Mouse (Mus musculus): Measurements from ENCODE around the gene Cdk14. TPM values are rescaled to one million over a fixed set of nuclear protein-coding genes. Genes with fewer than 3 reads are reported as not detected.
"Not testable (repeated sequence)": the region's sequence is repeated elsewhere in the genome, so short reads cannot be mapped to it uniquely, and the experiment has no call there.

Gene Cdk14
- polyA plus RNA-seq, 1 experiment from 2014 or later = 6.9 TPM

DNA sequence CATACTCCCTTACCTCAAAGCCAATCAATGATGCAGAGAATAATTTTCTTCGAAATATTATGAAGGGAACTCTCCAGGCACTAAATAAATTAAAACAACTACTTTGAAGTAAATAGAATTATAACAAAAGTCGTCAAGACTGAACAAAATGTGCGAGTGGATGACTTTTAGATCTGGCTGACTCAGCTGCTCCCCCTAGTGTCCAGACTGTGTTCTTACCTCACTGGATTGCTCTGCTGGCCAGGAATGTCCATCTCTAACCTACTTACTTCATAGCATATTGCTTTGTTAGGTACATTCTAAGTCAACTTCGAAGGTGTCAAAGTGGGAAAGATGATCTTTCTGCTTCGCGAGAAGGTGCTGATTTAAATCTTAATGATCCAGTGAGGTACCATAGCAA, 501.7 kb downstream of the Cdk14 start:
- Histone ChIP-seq H3K4me2 (no peak overlapping the region), H3K4me1 (replicated peaks; ENCODE audit: control insufficient read depth, insufficient read depth, low read length) (no peaks in the 10 kb centered on the region), H3K9me3 (ENCODE audit: control insufficient read depth, low read length) (no peaks in the 10 kb centered on the region), H3K36me3 (ENCODE audit: control insufficient read depth, insufficient read depth, low read length) (no peaks in the 10 kb centered on the region), H3K4me3 (ENCODE audit: low read depth, low read length) (no peak overlapping the region), H3K27ac (ENCODE audit: low read depth, low read length) (no peak overlapping the region), H3K9ac (ENCODE audit: low read depth, low read length) (no peak overlapping the region), H3K27me3 (replicated peaks; ENCODE audit: control insufficient read depth, insufficient read depth, low read length) (no peaks in the 10 kb centered on the region)
- no peak for DNase-seq (ENCODE audit: low spot score)
- 10% methylated on average over 6 of the region's 6 CpGs for WGBS
- no peak for ATAC-seq (replicated peaks; ENCODE audit: low FRiP score)

DNA sequence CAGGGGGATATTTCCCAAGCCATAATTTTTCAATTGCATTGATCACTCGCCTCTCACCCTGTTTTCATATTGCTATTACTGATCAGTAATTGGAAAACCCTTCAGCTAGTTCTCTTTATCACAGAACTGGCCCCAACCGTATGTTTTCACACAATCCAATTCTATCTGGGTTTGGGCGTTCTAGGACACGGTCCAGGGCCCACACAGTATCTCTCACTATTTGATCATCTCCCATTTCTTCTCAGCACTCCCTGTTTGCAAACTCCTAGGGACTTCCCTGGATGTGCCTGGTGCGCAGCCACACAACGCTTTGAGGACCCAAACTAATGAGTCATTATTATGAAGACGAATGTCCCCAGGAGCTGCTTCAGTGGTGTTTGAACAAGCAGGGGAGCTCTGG, 502.4 kb downstream of the Cdk14 start:
- ATAC-seq (replicated peaks; ENCODE audit: low FRiP score) = no peak
- 83% methylated on average over 7 of the region's 7 CpGs for WGBS

DNA sequence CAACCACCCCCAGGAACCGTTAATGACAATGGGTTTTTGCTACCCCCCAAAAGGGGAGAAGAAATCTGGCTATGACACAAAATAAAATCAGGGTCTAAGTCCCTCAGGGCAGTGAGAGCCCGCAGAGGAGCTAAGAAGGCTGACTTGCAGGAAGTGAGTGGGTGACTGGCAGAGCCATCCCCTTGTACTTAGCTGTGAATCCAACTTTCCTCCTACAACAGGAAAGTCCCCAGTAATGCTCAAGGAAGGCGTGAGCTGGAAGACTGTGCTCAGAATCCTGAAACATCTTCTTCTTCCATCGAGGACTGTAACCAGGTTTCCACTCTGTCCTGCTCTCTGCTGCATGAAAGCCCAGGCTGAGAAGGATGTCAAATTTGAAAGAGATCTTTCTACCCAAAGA, 502.8 kb downstream of the Cdk14 start:
- H3K36me3 ChIP-seq (ENCODE audit: control insufficient read depth, insufficient read depth, low read length) = no peaks in the 10 kb centered on the region
- H3K27ac ChIP-seq (ENCODE audit: low read depth, low read length) = no peak overlapping the region
- no peak overlapping the region for H3K4me2 ChIP-seq
- H3K27me3 ChIP-seq (replicated peaks; ENCODE audit: control insufficient read depth, insufficient read depth, low read length) = no peaks in the 10 kb centered on the region
- H3K9me3 ChIP-seq (ENCODE audit: control insufficient read depth, low read length) = no peaks in the 10 kb centered on the region
- H3K9ac ChIP-seq (ENCODE audit: low read depth, low read length) = no peak overlapping the region
- no peaks in the 10 kb centered on the region for H3K4me1 ChIP-seq (replicated peaks; ENCODE audit: control insufficient read depth, insufficient read depth, low read length)
- 74% methylated on average over 4 of the region's 4 CpGs for WGBS
- no peak overlapping the region for H3K4me3 ChIP-seq (ENCODE audit: low read depth, low read length)
- ATAC-seq (replicated peaks; ENCODE audit: low FRiP score) = no peak
- DNase-seq (ENCODE audit: low spot score) = no peak

More for the DNA sequence above, 502.4 kb downstream of the Cdk14 start:
- Histone ChIP-seq H3K36me3 (ENCODE audit: control insufficient read depth, insufficient read depth, low read length) (no peaks in the 10 kb centered on the region), H3K27me3 (replicated peaks; ENCODE audit: control insufficient read depth, insufficient read depth, low read length) (no peaks in the 10 kb centered on the region), H3K4me3 (ENCODE audit: low read depth, low read length) (no peak overlapping the region), H3K4me2 (no peak overlapping the region), H3K27ac (ENCODE audit: low read depth, low read length) (no peak overlapping the region), H3K9me3 (ENCODE audit: control insufficient read depth, low read length) (no peaks in the 10 kb centered on the region), H3K9ac (ENCODE audit: low read depth, low read length) (no peak overlapping the region), H3K4me1 (replicated peaks; ENCODE audit: control insufficient read depth, insufficient read depth, low read length) (no peaks in the 10 kb centered on the region)
- no peak for DNase-seq (ENCODE audit: low spot score)

DNA sequence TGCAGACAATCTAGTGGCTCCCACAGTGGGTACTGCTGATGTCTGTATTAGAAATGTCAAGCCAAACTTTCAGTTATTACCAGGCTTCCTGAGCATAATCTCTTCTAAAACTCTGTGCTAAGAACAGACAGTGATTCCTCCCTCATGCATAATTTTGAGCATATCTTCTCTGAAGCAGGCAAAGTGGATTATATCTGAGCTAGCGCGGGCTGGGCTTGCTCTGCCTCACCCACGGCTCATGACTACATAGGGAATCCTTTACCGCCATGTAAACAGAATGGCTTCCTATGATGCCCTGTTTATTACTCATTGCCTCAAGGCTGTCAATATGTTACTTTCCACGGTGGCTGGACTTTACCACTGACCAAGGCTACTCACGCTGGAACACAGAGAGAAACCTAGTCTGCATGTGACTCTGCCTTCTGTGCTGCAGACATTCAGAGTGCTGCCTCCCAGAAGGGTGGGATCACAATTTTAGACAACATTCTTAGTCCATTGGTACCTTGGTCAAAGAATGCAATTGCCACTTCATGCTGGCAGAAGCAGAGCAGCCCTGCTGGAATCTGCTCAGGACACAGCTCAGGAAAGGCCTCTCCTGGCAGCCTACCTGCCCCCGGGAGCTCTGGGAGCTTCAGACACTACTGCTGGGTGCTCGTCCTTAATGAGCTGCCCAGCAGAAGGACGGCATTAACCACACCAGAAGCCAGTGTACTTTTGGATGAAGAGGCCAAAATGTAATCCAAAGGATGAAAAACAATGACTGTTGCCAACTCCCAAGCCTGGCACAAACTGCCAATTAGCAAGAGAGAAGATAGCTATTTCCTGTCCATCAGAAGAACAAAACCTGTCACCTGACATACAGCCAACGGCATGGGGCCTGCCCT, 503.5 kb downstream of the Cdk14 start:
- Histone ChIP-seq H3K27me3 (replicated peaks; ENCODE audit: control insufficient read depth, insufficient read depth, low read length) (no peaks in the 10 kb centered on the region), H3K4me3 (ENCODE audit: low read depth, low read length) (no peak overlapping the region), H3K4me1 (replicated peaks; ENCODE audit: control insufficient read depth, insufficient read depth, low read length) (no peaks in the 10 kb centered on the region), H3K4me2 (no peak overlapping the region), H3K9ac (ENCODE audit: low read depth, low read length) (no peak overlapping the region), H3K9me3 (ENCODE audit: control insufficient read depth, low read length) (no peaks in the 10 kb centered on the region), H3K36me3 (ENCODE audit: control insufficient read depth, insufficient read depth, low read length) (no peaks in the 10 kb centered on the region), H3K27ac (ENCODE audit: low read depth, low read length) (no peak overlapping the region)
- ATAC-seq (replicated peaks; ENCODE audit: low FRiP score) (no peak), DNase-seq (ENCODE audit: low spot score) (no peak)
- 82% methylated on average over 10 of the region's 10 CpGs for WGBS

DNA sequence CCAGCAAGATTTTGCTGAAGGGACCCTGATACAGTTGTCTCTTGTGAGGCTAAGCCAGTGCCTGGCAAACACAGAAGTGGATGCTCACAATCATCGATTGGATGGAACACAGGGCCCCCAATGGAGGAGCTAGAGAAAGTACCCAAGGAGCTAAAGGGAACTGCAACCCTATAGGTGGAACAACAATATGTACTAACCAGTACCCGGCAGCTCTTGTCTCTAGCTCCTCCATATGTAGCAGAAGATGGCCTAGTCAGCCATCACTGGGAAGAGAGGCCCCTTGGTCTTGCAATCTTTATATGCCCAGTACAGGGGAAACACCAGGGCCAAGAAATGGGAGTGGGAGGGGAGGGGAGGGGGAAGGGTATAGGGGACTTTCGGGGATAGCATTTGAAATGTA, 515.2 kb downstream of the Cdk14 start:
- 83% methylated on average over 3 of the region's 3 CpGs for WGBS
- H3K4me3 ChIP-seq (ENCODE audit: low read depth, low read length); ATAC-seq (replicated peaks; ENCODE audit: low FRiP score); H3K4me2 ChIP-seq; H3K9ac ChIP-seq (ENCODE audit: low read depth, low read length); H3K27ac ChIP-seq (ENCODE audit: low read depth, low read length); H3K27me3 ChIP-seq (replicated peaks; ENCODE audit: control insufficient read depth, insufficient read depth, low read length); H3K4me1 ChIP-seq (replicated peaks; ENCODE audit: control insufficient read depth, insufficient read depth, low read length); DNase-seq (ENCODE audit: low spot score); H3K36me3 ChIP-seq (ENCODE audit: control insufficient read depth, insufficient read depth, low read length); H3K9me3 ChIP-seq (ENCODE audit: control insufficient read depth, low read length): not testable (repeated sequence)

DNA sequence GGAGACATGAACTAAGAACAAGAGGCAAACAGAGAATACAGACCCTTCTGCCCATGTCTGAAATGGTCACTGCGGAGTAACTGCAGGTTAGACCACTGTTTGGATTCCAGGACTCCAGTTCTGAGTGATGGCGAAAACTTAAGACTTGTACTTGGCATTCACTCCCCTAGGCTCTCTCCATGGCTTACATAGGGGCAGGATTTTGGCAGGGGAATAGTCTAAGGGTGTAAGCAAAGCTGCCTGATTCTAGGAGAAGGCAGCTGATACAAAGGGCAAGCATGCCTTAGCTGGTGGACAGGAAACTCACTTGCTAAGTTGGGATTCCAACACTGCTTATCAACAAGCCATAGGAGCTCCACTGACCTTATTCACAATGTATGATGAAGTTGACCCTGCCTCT, 521.9 kb downstream of the Cdk14 start:
- no peaks in the 10 kb centered on the region for H3K9me3 ChIP-seq (ENCODE audit: control insufficient read depth, low read length)
- no peak for ATAC-seq (replicated peaks; ENCODE audit: low FRiP score)
- no peak overlapping the region for H3K4me2 ChIP-seq
- H3K27me3 ChIP-seq (replicated peaks; ENCODE audit: control insufficient read depth, insufficient read depth, low read length) = no peaks in the 10 kb centered on the region
- WGBS = 86% methylated on average over 2 of the region's 2 CpGs
- no peaks in the 10 kb centered on the region for H3K36me3 ChIP-seq (ENCODE audit: control insufficient read depth, insufficient read depth, low read length)
- H3K9ac ChIP-seq (ENCODE audit: low read depth, low read length) = no peak overlapping the region
- H3K27ac ChIP-seq (ENCODE audit: low read depth, low read length) = no peak overlapping the region
- no peak for DNase-seq (ENCODE audit: low spot score)
- H3K4me3 ChIP-seq (ENCODE audit: low read depth, low read length) = no peak overlapping the region
- H3K4me1 ChIP-seq (replicated peaks; ENCODE audit: control insufficient read depth, insufficient read depth, low read length) = no peaks in the 10 kb centered on the region

DNA sequence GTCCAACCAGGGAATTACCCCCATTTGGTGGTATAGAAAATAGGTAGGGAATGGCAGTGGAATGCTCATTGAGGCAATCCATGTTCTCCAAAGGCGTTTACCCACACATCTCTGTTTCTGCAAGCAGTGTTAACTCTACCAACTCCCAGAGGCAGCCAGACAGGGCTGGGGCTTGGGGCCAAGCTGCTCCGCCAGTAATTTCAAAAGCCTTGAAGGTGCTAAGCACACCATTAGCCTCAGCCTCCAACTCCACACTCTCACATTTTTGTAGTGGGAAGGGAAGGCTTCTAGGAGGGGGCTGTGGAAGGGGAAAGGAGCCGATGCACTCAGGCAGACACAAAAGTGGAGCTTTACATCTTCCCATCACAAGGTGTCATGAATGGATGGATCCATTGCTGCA, 525.1 kb downstream of the Cdk14 start:
- H3K36me3 ChIP-seq (ENCODE audit: control insufficient read depth, insufficient read depth, low read length) = no peaks in the 10 kb centered on the region
- ATAC-seq (replicated peaks; ENCODE audit: low FRiP score) = no peak
- no peak overlapping the region for H3K27ac ChIP-seq (ENCODE audit: low read depth, low read length)
- no peaks in the 10 kb centered on the region for H3K4me1 ChIP-seq (replicated peaks; ENCODE audit: control insufficient read depth, insufficient read depth, low read length)
- no peaks in the 10 kb centered on the region for H3K9me3 ChIP-seq (ENCODE audit: control insufficient read depth, low read length)
- DNase-seq (ENCODE audit: low spot score) = no peak
- H3K9ac ChIP-seq (ENCODE audit: low read depth, low read length) = no peak overlapping the region
- WGBS = 69% methylated on average over 3 of the region's 3 CpGs
- no peak overlapping the region for H3K4me3 ChIP-seq (ENCODE audit: low read depth, low read length)
- H3K4me2 ChIP-seq = no peak overlapping the region
- no peaks in the 10 kb centered on the region for H3K27me3 ChIP-seq (replicated peaks; ENCODE audit: control insufficient read depth, insufficient read depth, low read length)

DNA sequence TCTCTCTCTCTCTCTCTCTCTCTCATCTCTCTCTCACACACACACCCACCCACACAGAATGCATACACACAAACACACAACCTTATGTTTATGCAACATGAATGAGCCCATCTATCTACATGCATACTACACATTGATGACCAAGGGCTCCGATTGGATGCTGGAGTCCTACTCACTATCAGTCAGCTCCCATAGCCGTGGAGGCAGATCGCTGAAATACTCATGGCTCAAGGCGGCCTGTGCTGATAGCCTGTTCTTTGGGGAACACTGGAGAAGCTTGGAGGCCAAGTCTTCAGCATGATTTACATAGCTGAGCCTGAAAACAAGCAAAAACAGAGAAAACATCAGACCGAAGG, 526.3 kb downstream of the Cdk14 start:
- ATAC-seq (replicated peaks; ENCODE audit: low FRiP score) = no peak
- H3K27ac ChIP-seq (ENCODE audit: low read depth, low read length) = no peak overlapping the region
- WGBS = 78% methylated on average over 5 of the region's 5 CpGs

DNA sequence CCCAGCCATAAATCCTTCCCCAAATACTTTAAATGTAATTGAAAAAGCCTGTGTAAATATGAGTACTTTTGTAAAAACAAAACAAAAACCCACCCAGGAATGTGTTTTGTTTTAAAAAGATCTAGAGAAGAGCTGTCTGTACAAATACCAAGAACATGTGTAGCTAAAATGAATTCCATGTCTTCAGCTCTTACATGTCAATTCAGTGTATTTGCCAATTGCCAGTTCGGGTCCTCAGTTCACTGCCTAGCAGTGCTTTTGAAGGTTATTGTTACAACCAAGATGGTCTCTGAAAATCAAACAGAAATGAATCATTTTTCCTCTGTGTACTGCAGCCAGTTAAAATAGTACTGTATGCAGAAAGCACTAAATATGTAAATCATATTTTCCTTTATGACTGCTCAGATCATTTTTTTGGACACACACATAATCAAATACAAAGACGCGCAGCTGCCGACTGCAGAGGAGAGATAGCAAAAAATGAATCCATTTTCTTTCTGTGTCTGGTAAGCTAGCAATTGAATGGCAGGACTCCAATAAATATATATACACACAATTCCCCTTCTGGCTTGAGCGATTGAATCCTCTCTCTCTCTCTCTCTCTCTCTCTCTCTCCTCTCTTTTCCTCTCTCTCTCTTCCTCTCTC, 526.8 kb downstream of the Cdk14 start:
- Histone ChIP-seq H3K27me3 (replicated peaks; ENCODE audit: control insufficient read depth, insufficient read depth, low read length) (no peaks in the 10 kb centered on the region), H3K27ac (ENCODE audit: low read depth, low read length) (no peak overlapping the region), H3K9me3 (ENCODE audit: control insufficient read depth, low read length) (no peaks in the 10 kb centered on the region), H3K9ac (ENCODE audit: low read depth, low read length) (no peak overlapping the region), H3K4me3 (ENCODE audit: low read depth, low read length) (no peak overlapping the region), H3K4me2 (no peak overlapping the region), H3K36me3 (ENCODE audit: control insufficient read depth, insufficient read depth, low read length) (no peaks in the 10 kb centered on the region), H3K4me1 (replicated peaks; ENCODE audit: control insufficient read depth, insufficient read depth, low read length) (no peaks in the 10 kb centered on the region)
- ATAC-seq (replicated peaks; ENCODE audit: low FRiP score) (no peak), DNase-seq (ENCODE audit: low spot score) (no peak)
- WGBS = 86% methylated on average over 5 of the region's 5 CpGs

More for the DNA sequence above, 526.3 kb downstream of the Cdk14 start:
- Histone ChIP-seq H3K4me2 (no peak overlapping the region), H3K36me3 (ENCODE audit: control insufficient read depth, insufficient read depth, low read length) (no peaks in the 10 kb centered on the region), H3K4me3 (ENCODE audit: low read depth, low read length) (no peak overlapping the region), H3K9me3 (ENCODE audit: control insufficient read depth, low read length) (no peaks in the 10 kb centered on the region), H3K9ac (ENCODE audit: low read depth, low read length) (no peak overlapping the region), H3K27me3 (replicated peaks; ENCODE audit: control insufficient read depth, insufficient read depth, low read length) (no peaks in the 10 kb centered on the region), H3K4me1 (replicated peaks; ENCODE audit: control insufficient read depth, insufficient read depth, low read length) (no peaks in the 10 kb centered on the region)
- DNase-seq (ENCODE audit: low spot score) = no peak
